Mouse (Mus musculus) intestine, postnatal 0 days (tissue): ENCODE measurements around the gene Snx32. TPM values are rescaled to one million over a fixed set of nuclear protein-coding genes. Genes with fewer than 3 reads are reported as not detected.

Source experiments
- ATAC-seq: fragments of 200-750 bp; cut with Nextera tagmentation; 2 replicates; pipeline ENCODE4 v1.8.0; 2017; ENCODE audit warnings: mild to moderate bottlenecking, moderate TSS enrichment, moderate library complexity
- H3K27ac ChIP-seq: fragments of 300-500 bp; sonication (generic); 2 replicates; pipeline ENCODE4 v1.5.1; 2014; ENCODE audit warnings: mild to moderate bottlenecking, low read depth, low read length, moderate library complexity
- H3K27me3 ChIP-seq: fragments of 300-500 bp; sonication (generic); replicated peaks from 2 replicates; pipeline ENCODE4 v1.6.1; 2014; ENCODE audit warnings: low read length, mixed read lengths; ENCODE audit not compliant: control insufficient read depth, insufficient read depth
- H3K36me3 ChIP-seq: fragments of 300-500 bp; sonication (generic); 2 replicates; pipeline ENCODE4 v1.6.1; 2014; ENCODE audit warnings: mild to moderate bottlenecking, moderate library complexity; ENCODE audit not compliant: control insufficient read depth, insufficient read depth
- H3K4me1 ChIP-seq: fragments of 300-500 bp; sonication (generic); replicated peaks from 2 replicates; pipeline ENCODE4 v1.6.1; 2014; ENCODE audit warnings: antibody characterized with exemption, low read length, mixed read lengths; ENCODE audit not compliant: control insufficient read depth, insufficient read depth
- H3K4me2 ChIP-seq: fragments of 300-500 bp; sonication (generic); replicated peaks from 2 replicates; pipeline ENCODE4 v1.6.1; 2014; ENCODE audit warnings: low read depth, mild to moderate bottlenecking, moderate library complexity
- H3K4me3 ChIP-seq: fragments of 300-500 bp; sonication (generic); 2 replicates; pipeline ENCODE4 v1.5.1; 2014; ENCODE audit warnings: low read depth, low read length
- H3K9ac ChIP-seq: fragments of 300-500 bp; sonication (generic); 2 replicates; pipeline ENCODE4 v1.6.1; 2014; ENCODE audit warnings: mild to moderate bottlenecking, low read depth, low read length
- H3K9me3 ChIP-seq: fragments of 300-500 bp; sonication (generic); 2 replicates; pipeline ENCODE4 v1.6.1; 2016; ENCODE audit warnings: mixed run types; ENCODE audit not compliant: control insufficient read depth
- CTCF ChIP-seq: sonication (generic); IDR thresholded peaks from 2 replicates; pipeline ENCODE4 v1.5.1; 2016; ENCODE audit warnings: low read depth, mild to moderate bottlenecking, control low read depth, antibody characterized with exemption, moderate library complexity
- WGBS: fragments of 180-500 bp; shearing (Covaris S2); extraction: QIAGEN DNeasy Blood & Tissue Kit; methylation state at CpG from one replicate; pipeline ENCODE4 v1.1.7; 2014; 5-methylcytosine and 5-hydroxymethylcytosine counted together
- polyA plus RNA-seq: library from polyadenylated mRNA; unstranded; fragments of >200 nt; fragmentation: Nextera tagmentation; extraction: Ambion mirVana; gene quantifications from 2 replicates; pipeline ENCODE4 v1.2.1, GENCODE M21; 2015

Gene Snx32
- polyA plus RNA-seq, 1 experiment from 2014 or later, result 3.8 TPM

- TF ChIP-seq CTCF, result peak; percentile 16; the same call in 1 of the 2 replicates
- Histone ChIP-seq H3K4me2 (no peak overlapping the region), H3K9me3 (no peaks in the 10 kb centered on the region), H3K4me3 (no peak overlapping the region), H3K27me3 (peaks cover 29% of the 10 kb centered on the region), H3K36me3 (peaks cover 6% of the 10 kb centered on the region; the same call in 1 of the 2 replicates), H3K4me1 (peaks cover 6% of the 10 kb centered on the region; the same call in 1 of the 2 replicates), H3K9ac (no peak overlapping the region), H3K27ac (peak overlapping the region; percentile 35; the same call in 1 of the 2 replicates)
- ATAC-seq, result no peak
- 81% methylated on average over 6 of the region's 6 CpGs for WGBS
These were observed 58.6 kb downstream of the Snx32 start for GRCm38 (mm10) chr19:5451766-5452165.

- Histone ChIP-seq H3K27ac (no peak overlapping the region), H3K4me3 (no peak overlapping the region), H3K36me3 (peaks cover 5% of the 10 kb centered on the region; the same call in 1 of the 2 replicates), H3K9ac (no peak overlapping the region), H3K9me3 (no peaks in the 10 kb centered on the region), H3K4me2 (no peak overlapping the region), H3K27me3 (peaks cover 29% of the 10 kb centered on the region), H3K4me1 (0 out of 2 replicates have a peak, but pooled peaks cover 6% of the 10 kb centered on the region)
- no peak for TF ChIP-seq CTCF
- WGBS, result 74% methylated on average over 3 of the region's 3 CpGs
- ATAC-seq, result no peak
These were observed 60.7 kb downstream of the Snx32 start for GRCm38 (mm10) chr19:5449673-5450072.

- no peaks in the 10 kb centered on the region; the same call in 1 of the 2 replicates for H3K36me3 ChIP-seq
- ATAC-seq, result no peak
- H3K9ac ChIP-seq, result no peak overlapping the region
- H3K4me1 ChIP-seq, result 0 out of 2 replicates have a peak, but pooled peaks cover 6% of the 10 kb centered on the region
- H3K27ac ChIP-seq, result no peak overlapping the region
- peak overlapping the region; percentile 48 for H3K4me3 ChIP-seq
- WGBS, result 6% methylated on average over 35 of the region's 36 CpGs
- peaks cover 29% of the 10 kb centered on the region for H3K27me3 ChIP-seq
- TF ChIP-seq CTCF, result no peak
- peak overlapping the region; percentile 84 for H3K4me2 ChIP-seq
- no peaks in the 10 kb centered on the region for H3K9me3 ChIP-seq
These were observed 61.8 kb downstream of the Snx32 start for GRCm38 (mm10) chr19:5448354-5449150.

GRCm38 (mm10) chr19:5447515-5448353 lies 62.6 kb downstream of the Snx32 start, which contains the start of gene Fosl1:
Gene Fosl1 (plus strand): TSS chr19:5447547.
- no peak for TF ChIP-seq CTCF
- H3K9me3 ChIP-seq, result no peaks in the 10 kb centered on the region
- no peak within 1 kb of the TSS for H3K27ac ChIP-seq
- 0 out of 2 replicates have a peak, but pooled peaks cover 6% of the 10 kb centered on the region for H3K4me1 ChIP-seq
- ATAC-seq, result peak; percentile 71
- under 1% methylated on average over 70 of the region's 70 CpGs for WGBS
- peak within 1 kb of the TSS; percentile 48 for H3K4me3 ChIP-seq
- peak within 1 kb of the TSS; percentile 7; the same call in 1 of the 2 replicates for H3K9ac ChIP-seq
- peak within 1 kb of the TSS; percentile 84 for H3K4me2 ChIP-seq
- no peaks in the 10 kb centered on the region for H3K36me3 ChIP-seq
- H3K27me3 ChIP-seq, result peaks cover 29% of the 10 kb centered on the region

- Histone ChIP-seq H3K9ac (no peak overlapping the region), H3K4me2 (no peak overlapping the region), H3K27me3 (peaks cover 29% of the 10 kb centered on the region), H3K4me1 (0 out of 2 replicates have a peak, but pooled peaks cover 6% of the 10 kb centered on the region), H3K36me3 (no peaks in the 10 kb centered on the region), H3K9me3 (no peaks in the 10 kb centered on the region), H3K4me3 (no peak overlapping the region), H3K27ac (no peak overlapping the region)
- no peak for TF ChIP-seq CTCF
- ATAC-seq, result no peak
- 90% methylated on average over 5 of the region's 5 CpGs for WGBS
These were observed 64.6 kb downstream of the Snx32 start for GRCm38 (mm10) chr19:5445747-5446146.

GRCm38 (mm10) chr19:5444954-5445353 lies 65.4 kb downstream of the Snx32 start:
- ATAC-seq, result no peak

More at GRCm38 (mm10) chr19:5444954-5445353, 65.4 kb downstream of the Snx32 start:
- H3K27ac ChIP-seq, result no peak overlapping the region
- no peaks in the 10 kb centered on the region for H3K36me3 ChIP-seq
- peaks cover 24% of the 10 kb centered on the region for H3K27me3 ChIP-seq
- no peak overlapping the region for H3K4me2 ChIP-seq
- 0 out of 2 replicates have a peak, but pooled peaks cover 6% of the 10 kb centered on the region for H3K4me1 ChIP-seq
- no peaks in the 10 kb centered on the region for H3K9me3 ChIP-seq
- whole genome bisulfite sequencing, result 30% methylated on average over 7 of the region's 7 CpGs
- TF ChIP-seq CTCF, result no peak
- H3K4me3 ChIP-seq, result no peak overlapping the region
- H3K9ac ChIP-seq, result no peak overlapping the region
